Mouse (Mus musculus) lung, postnatal 14 days (tissue): Measurements from ENCODE around the gene Fah.
A peak's percentile ranks its signal among the peaks of the same experiment; 100 is the strongest.

Source experiments
- DNase-seq: peaks from one replicate; pipeline ENCODE4 v3.0.0; 2021

Fah gene

DNA sequence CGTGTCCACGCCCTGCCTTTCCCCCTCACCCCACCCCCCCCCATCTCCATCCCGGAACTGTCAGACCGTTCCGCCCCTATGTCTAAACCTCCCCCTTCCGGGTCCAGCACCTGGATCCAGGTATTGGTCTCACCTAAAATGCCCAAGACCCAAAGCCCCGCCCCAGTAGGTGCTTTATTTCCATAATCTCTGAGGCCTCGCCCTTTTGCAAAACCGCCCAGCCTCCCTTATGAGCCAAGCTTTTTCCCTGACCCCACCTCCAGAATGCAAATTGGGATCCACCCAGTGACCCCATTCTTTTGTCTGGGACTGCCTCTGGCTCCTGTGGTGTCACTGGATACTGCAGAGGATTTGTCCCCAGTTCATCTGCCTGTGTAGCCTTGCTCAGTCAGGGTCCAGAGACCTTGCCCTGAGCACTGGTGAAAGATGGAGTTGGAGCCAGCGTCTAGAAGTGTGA is at the start of gene Fah:
Gene Fah (minus strand): TSS at position 430 of the 457 bp plus-strand sequence.
- DNase-seq = peak; percentile 65

DNA sequence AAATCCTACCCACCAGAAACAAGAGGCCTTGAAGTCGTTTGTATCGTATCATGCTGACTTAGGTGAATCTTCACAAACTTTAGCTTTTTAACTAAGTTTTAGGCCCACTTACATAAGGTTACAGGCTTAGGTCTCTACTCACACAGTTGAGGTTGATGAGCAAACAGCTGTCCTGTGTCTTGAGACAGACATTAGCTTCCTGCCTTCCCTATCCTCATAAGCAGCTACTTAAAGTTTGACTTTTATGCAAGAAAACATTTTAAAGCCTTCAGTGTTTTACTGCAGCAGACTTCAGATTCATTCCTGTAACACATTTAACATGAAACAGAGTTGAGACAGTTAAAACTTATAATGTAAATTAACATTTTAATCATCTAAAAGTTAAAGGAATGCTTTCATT is 46.2 kb upstream of the Fah start:
- DNase-seq = no peak

DNA sequence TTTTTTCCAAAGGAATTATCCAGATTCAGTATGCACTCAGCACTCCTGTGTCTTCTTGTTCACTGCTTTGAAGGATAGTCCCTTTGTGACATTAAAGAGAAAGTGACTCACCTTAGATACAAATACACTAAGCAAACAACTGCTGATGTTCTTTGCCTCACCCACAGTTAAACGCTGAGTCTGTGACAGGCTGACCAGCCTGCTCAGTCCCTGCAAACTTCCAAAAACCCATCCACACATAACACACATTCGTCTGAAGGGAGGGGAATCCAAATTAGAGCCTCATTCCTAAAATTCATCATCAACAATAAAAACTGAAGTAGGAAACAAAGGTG is 45.4 kb upstream of the Fah start:
- DNase-seq = no peak

DNA sequence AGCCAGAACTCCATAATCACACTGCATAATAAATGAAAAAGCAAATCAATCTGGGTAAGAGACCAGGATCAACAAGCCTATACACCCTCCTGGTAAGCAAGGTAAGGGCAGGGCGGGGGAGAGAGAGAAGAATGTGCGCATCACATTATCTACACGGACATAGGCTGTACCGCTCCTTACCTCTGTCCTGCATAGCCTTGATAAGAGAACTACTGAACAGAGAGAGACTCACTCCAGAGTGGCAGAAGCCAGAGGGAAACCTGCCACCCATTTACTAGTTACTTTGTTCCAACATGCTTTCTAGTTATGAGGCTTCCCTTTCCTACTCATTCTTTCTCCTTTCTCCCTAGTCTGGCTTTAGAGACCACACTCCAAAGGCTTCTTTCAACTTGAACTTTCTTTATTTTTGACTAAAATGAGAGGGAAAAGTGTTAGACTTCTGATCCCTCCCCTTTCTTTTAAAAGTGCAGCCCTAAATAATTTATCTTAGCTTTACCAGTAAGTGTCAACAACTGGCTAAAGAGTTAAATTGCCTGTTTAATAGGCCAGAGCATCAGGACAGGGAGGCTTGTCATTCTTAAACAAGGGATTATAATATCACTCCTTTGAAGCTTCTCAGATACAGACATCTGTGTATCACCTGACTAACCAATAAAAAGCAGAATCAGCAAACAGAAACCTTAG is 44.9 kb upstream of the Fah start:
- no peak for DNase-seq

DNA sequence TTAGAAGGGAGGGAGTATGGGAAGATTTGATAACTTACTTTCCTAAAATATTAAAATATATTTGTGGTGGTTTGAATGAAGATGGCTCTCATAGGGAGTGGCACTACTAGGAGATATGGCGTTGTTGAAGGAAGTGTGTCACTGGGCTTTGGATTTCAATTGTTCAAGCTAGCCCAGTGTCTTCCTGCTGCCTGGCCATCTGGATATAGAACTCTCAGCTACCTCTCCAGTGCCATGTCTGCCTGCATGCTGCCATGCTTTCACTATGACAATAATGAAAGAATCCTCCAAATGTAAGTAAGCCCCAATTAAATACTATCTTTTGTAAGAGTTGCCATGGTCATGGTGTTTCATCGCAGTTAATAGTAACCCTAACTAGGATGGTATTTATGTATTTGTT is 42.5 kb upstream of the Fah start:
- no peak for DNase-seq

DNA sequence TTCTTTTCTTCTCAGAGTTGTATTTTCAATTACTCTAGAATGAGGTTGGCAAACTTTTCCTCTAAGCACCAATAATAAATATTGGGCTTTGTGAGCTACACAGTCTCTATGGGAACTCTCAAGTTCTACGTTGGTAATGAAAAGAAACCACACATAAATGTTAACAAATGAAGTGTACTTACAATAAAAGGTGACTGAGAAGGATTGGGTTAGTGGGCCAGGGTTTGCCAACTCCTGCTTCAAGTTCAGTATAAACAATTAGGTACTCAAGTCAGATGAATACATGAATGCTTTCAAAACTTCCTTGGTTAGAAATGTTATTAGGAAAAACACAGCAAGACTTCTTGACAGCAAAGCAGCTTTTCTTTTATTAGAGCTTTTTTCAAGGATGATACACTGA is 39.7 kb upstream of the Fah start:
- DNase-seq = no peak

DNA sequence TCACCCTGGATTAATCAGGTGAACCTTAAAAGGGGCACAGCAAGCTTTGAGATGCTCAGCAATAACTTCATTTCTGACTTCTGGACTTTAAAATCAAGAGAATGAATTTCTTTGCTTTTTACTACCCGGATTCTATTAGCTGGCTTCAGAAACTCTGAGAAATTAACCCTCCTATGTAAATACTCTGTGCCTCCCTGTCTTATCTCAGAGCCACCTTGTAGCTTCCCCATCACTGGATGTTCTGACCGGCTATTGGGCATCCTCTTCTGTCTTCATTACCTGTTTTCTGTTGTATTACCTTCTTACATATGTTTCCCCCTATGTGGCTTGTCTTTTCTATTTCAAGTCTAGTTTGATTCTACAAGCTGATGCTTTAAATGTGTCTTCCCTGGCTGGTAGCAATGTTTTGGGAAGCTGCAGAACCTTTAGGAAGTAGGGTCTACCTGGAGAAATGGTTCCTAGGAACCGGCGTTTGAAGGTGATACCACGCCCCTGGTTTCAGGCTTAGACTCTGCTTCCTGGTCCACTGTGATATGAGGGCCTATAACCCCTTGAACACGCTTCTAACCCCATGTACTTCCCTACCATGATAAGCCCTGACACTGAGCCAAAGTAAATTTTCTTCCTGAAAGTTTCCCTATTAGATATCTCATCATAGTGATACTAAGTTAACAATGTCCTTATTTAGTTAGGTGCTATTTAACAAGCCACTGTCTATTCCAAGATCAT is 36.9 kb upstream of the Fah start:
- no peak for DNase-seq

DNA sequence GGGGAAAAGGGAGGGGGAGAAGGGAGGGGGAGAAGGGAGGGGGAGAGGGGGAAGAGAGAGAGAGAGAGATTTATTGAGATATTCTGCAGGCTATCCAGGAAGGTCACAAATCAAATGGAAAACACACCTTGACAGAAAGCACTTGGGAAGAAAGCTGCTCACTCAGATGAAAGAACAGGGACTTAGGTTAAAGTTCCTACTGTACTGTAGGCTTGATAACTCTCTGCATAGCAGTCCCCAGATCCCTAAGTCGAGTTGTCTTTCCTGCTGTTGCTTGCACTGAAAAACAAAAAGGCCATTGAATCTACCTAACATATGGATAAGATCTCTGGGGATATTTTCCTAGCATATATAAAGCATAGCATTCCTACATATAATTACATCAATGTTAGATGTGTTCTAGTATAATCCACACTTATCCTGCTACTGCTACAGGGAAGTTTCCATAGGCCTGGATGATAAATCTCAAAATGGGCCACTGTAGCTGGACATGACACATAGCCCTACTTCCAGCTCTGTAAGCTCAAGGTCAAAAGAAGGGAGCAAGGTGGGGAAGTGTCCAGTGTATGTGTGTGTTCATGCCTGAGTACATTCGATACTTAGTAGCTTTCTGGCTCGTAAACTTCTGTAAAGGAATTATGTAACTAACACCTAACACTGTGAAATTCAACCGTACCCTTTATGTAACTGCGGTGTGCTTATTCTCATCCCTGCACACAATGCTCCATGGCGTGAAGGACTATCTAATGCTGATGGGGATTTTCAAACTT is 35.8 kb upstream of the Fah start:
- no peak for DNase-seq

DNA sequence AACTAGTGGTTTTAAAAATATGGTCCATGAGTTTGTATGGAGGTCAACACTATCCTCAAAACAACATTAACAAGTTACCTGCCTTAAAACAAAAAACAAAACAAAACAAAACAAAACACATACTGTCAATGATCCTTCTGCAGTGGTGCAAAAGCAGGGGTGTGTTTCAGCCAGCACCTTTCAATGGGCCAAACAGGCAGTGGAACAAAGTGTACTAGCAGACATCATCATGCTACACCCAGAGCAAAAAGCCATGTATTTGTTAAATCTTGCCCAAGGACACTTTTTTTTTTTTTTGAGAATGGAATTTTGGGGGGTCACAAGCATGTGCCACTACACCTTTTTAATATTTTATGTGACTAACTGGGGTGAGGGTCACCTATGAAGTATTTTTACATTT is 30.4 kb upstream of the Fah start:
- no peak for DNase-seq

DNA sequence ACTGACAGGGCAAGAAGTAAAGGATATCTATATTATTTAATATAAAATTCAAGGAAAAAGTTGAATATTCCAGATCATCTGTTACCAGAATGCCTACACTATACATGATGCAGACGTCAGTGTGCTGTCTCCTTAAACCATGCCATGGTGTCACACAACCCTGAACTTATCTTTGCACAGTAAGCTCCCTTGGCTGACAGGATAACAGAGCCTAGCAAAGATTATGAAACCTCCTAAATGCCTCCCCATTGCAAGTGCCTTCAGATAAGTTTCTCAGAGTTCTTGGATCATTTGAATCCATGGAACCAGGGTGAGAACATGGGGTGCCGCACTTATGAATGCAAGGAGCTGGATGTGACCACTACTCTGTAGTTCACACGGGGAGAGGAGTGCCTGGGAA is 25.4 kb upstream of the Fah start:
- DNase-seq = no peak

DNA sequence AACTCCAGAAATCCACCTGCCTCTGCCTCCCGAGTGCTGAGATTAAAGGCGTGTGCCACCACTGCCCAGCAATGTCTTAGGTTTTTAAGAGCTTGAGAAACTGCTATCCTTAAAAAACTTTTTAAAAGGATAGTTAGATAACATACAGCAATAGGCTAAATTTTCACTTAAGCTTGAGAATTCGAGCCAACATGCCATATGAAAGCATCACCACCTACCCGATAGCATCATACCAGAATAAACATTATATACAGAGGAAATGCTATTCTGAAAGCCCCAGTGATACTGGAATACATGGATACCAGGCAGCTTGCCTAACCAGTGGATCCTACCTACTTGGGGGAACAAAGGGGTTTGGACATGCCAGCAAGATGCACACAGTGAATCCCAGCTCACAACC is 17.2 kb upstream of the Fah start:
- no peak for DNase-seq

DNA sequence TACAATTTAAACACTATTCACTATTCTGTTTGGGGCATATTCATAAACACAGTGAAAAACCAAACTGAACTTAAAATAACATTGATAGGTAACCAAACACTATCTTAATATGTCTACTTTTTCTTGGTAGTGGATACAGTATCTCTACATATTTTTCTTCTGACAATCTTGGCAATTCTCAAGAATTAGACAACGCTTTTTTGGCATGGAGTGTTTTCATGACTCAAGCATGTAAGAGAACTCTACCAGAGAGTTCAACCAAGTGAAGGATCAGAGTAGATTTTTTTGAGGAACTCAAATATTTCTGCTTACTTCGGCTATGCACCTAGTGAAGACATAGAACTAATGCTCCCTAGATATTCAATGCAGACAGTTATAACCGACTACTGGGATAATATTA is 14.4 kb upstream of the Fah start:
- no peak for DNase-seq

DNA sequence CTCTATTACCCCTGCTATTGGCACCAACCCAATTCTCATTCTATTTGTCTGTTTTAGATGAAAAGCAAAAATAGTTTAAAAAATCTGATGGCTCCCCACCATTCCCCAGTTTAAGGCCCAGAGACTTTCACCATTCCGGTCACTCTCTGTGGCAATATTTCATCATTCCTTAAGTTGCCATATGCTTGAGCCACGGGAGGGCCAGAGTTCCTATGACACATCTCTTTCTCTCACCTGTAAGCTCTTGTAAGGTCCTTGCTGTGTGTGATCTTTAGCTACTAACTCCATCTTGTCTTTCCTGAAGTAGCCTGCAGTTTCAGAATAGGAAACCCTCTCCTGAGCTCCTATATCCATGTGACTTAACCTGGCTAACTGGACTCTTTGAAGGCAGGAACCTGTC is 12.4 kb upstream of the Fah start:
- no peak for DNase-seq

DNA sequence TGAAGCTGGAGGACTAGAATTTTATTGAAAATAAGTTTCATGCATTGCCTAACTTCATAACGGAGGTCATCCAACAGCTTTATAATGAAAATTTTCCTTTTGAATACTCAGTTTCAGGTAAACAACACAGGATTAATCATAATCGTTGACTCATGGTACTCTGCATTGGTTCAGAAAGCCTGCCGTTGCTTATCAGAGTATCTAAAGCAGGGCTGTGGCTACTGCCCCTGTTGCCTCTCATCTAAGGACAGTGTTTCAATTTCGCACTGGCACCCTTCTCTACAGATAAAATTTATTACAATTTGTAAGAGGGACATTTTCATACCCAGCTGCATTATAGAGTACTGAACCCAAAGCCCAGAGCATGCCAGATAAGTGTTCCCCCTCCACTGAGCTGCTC is 5.9 kb upstream of the Fah start:
- no peak for DNase-seq

DNA sequence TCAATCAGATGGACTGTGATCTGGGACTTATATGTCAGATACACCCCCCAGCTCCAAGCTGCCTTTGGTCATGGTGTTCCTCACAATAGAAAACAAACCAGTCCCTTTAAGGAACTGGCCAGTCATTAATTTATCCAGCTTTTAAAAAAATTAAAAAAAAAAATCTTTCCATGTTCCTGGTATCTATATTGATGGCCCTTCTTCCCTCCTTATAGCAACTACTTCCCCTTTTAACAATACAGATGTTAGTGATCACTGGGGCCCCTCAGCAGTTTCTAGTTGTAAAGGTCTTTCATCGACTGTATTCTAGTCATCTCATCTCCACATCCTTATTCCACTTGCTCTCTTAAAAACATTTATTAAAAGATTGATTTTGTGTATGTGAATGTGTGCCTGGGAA is 5.1 kb upstream of the Fah start:
- no peak for DNase-seq

DNA sequence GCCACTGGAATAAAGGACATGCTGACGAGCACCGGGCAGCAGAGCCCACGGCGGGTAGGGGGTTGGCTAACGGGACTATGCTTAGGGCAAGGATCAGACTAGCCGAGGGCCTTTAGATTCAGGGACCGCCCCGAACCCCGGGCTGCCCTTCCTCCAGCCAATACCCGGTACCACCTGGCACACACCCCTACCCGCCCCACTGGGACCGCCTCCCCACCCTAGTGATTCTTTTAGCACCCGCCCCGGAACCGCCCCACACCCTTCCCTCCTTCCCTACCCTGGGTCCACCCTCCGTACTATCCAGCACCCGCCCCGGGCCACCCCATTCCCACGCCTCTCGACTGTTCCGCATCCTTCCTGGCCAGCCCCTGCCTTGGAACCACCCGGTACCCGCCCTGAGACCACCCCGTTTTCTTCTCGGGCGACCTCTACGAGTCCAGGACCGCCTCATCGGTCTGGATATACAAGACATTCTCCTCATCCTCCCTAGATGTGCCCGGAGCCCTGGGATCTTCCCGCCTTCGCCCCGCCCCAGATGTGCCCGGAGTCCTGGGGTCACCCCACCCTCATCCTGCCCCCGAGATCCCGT is 724 bp downstream of the Fah start:
- peak; percentile 87 for DNase-seq

DNA sequence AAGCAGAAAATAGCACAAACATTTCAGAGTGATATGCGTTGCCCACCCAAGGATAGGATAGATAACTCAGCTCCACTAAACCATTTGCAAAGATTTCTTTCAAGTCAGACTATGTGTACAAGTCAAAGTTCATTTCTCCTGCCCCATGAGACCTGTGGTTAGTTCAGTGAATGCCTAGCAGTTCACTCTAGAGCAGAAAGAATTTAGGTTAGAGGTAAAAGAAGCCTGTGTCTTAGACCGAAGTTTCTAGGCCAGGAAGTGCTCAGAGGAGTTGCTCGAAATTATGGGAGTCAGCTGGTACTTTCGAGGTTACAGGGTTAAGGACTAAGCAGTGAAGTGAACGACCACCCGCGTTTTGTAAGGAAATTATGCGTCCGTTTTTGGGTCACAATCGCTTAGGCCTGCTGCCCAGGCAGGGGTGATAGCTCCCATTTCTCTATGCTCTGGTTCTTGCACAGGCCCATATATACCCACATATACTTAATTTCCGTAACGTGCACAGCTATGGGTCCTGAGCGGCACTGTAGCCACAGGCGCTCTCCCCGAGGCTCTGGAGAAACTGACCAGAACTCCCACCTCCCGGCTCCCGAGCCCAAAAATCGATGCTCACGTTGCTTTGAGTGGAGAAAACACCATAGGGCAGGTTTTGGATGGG is 1.4 kb downstream of the Fah start:
- DNase-seq = no peak

DNA sequence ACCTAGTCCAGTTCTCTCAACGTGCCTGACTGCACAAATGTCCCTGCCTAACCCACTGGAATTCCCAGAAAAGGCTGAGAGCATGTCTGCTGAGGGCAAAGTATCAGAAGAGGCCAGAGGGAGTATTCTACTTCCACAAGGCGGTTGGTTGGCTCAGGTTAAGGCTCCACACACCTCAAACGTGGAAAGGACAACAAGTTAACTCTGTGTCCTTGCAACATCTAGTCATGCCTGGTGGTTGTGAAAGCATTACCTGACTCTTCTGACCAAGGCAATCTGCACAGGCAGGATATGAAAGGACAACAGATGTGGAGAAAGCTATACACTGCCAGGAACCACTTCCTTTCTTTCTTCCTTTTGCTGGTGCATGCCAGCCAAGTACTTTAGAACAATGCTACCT is 2.0 kb downstream of the Fah start:
- DNase-seq = no peak

DNA sequence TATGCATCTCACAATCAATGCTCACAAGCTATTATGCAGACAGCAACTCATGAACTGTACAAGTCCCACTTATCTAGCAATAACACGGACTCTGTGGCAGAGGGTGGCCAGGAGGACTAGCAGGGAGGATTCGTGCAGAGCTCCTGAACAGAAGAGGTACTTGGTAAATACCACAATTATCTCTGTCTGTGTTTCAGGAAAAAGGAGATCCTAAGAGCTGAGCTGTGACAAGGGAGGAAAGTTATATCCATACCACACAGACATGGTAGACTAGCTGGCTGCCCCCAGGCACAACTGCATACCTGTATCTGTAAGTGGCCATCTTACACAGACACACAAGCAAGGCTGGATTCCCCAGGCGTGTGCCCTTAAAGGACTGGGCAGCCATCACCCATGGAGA is 5.2 kb downstream of the Fah start:
- no peak for DNase-seq

DNA sequence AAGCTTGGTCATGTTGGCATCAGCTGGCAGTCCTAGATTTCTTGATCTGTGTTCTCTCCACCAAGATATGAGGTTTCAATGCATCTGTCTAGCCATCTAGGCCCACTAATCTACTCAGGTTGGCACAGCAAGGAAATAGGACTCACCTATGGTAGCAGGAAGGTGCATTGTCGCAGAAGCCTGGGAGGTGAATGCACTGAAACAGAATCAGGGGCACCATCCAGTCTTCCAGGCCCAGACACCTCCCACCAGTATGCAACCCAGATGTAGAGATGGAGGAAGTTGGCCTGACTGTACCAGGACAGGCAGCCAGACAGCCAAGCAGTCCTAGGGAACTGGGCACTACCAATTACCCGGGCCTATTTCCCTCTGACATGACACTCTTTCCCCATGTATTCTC is 5.9 kb downstream of the Fah start:
- DNase-seq = no peak

DNA sequence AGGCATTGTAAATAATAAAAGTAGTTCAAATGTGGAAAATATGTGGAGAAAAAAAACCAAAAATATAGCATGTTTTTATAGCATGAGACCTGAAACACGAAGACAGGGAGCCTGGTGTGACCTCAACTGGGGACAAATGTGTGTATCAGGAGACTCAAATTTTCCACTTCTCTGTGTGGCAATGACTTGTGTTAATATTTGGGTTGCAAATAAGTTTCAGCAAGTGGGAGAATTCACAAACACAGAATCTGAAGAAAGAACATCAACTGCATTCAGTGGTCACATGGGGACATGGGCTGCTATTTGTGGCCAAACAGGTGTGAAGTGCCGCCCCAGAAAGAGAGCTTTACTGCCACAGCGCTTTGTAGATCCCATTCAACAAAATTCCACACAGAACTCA is 9.9 kb downstream of the Fah start:
- no peak for DNase-seq

DNA sequence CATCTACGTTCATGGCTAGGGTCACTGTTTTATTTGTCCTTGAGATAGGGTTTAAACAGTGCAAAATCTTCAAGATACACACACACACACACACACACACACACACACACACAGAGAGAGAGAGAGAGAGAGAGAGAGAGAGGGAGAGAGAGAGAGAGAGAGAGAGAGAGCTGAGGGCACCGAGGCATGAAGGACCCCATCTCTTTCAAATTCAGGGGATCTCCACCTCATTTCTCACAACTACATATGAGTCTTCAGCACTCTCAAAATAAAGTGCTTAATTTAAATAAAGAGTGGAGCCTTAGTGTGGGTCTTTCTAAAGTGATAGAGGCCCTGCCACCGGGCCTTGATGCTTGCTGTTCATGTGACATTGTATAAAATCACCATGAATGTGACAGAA is 10.5 kb downstream of the Fah start:
- DNase-seq = no peak

DNA sequence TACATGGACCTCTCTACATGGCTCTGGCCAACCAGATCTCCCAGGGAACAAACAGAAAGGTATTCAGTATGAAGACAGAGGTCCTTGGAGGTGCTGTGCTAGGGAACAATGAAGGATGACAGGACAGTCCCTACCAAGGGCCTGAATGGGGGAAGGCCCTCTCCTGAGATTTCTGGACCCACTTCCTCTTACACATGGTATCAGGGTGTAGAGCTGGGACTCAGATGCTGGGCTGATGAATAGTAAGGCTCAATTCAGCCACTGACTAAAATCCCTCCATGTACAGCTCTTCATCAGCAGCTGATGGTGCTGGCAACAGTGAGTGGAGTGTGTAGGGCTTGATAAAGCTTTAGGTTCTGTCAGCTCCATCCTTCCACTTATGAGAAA is 11.6 kb downstream of the Fah start:
- no peak for DNase-seq
